17 mouse cellular contexts compared by ENCODE assay signal in genomic region chr5:44759178-44759577, GRCm38 (mm10). TPM values are rescaled to one million over a fixed set of nuclear protein-coding genes. Genes with fewer than 3 reads are reported as not detected.
A peak's percentile ranks its signal among the peaks of the same experiment; 100 is the strongest.
DNase-seq lines count a peak whose midpoint lies in the region; ATAC-seq and TF ChIP-seq lines count a peak whose summit lies in the region.
"Had no signal": no experiment of that assay in that cellular context is flagged by ENCODE, and none has a peak within 500 bp of the region (broad histone marks: within the 10 kb centered on the region; RNA-seq: fewer than 3 reads in every experiment).

No protein-coding gene starts in this region.

- no peak for DNase-seq in gastrocnemius, adult 2 months
- DNase-seq in gastrocnemius, postnatal 4 days (ENCODE audit: low spot score in 2 of 2) = no peak
- DNase-seq in kidney, adult 11 months = no peak
- peak; percentile 62 for DNase-seq in lung, postnatal 25 days (ENCODE audit: low spot score)
- DNase-seq in thymus, postnatal 0 days (ENCODE audit: low spot score) = no peak
- DNase-seq: cerebellum, adult 8-10 months; embryo, embryonic 11 days; forebrain, postnatal 0 days; thymus, adult 18-20 months had no signal

- intact Hi-C loops in gastrocnemius, adult 2 months (cut with DNase I) = no loop called here

- no peak for TF ChIP-seq CTCF in gastrocnemius, adult 2 months (IDR thresholded peaks at IDR 0.05)

- no peaks in the 10 kb centered on the region for H3K9me3 ChIP-seq in kidney, embryonic 16.5 days (ENCODE audit: low read length)
- H3K9me3 ChIP-seq in heart, embryonic 16.5 days (replicated peaks; ENCODE audit: control insufficient read depth, low read length) = no peaks in the 10 kb centered on the region
- H3K9me3 ChIP-seq: limb, embryonic 12.5 days; midbrain, embryonic 13.5 days had no signal

- H3K9ac ChIP-seq in kidney, embryonic 16.5 days (replicated peaks; ENCODE audit: low read length) = no peak overlapping the region
- H3K9ac ChIP-seq in heart, embryonic 16.5 days (ENCODE audit: low read length) = no peak overlapping the region
- H3K9ac ChIP-seq: forebrain, postnatal 0 days; limb, embryonic 12.5 days; midbrain, embryonic 13.5 days had no signal

- no peak overlapping the region for H3K4me2 ChIP-seq in kidney, embryonic 16.5 days (replicated peaks; ENCODE audit: low read depth, low read length)
- no peak overlapping the region for H3K4me2 ChIP-seq in heart, embryonic 16.5 days (ENCODE audit: low read depth, low read length)
- H3K4me2 ChIP-seq: limb, embryonic 12.5 days; midbrain, embryonic 13.5 days had no signal

- peak overlapping the region; percentile 70 for H3K27ac ChIP-seq in gastrocnemius, adult 2 months
- 0 out of 2 replicates have a peak overlapping the region, but pooled peaks have one; percentile 29 for H3K27ac ChIP-seq in kidney, embryonic 16.5 days (ENCODE audit: low read length)
- H3K27ac ChIP-seq in heart, embryonic 16.5 days (ENCODE audit: low read length) = peak overlapping the region; percentile 40; the same call in 1 of the 2 replicates
- H3K27ac ChIP-seq: limb, embryonic 12.5 days; macrophage; midbrain, embryonic 13.5 days had no signal

- no peaks in the 10 kb centered on the region for H3K4me1 ChIP-seq in kidney, embryonic 16.5 days (ENCODE audit: insufficient read depth, low read length)
- no peaks in the 10 kb centered on the region for H3K4me1 ChIP-seq in heart, embryonic 16.5 days (ENCODE audit: control insufficient read depth, insufficient read depth, low read length)
- H3K4me1 ChIP-seq: limb, embryonic 12.5 days had no signal

- no peaks in the 10 kb centered on the region for H3K27me3 ChIP-seq in kidney, embryonic 16.5 days (ENCODE audit: insufficient read depth, low read length)
- H3K27me3 ChIP-seq in heart, embryonic 16.5 days (ENCODE audit: control insufficient read depth, insufficient read depth, low read length) = no peaks in the 10 kb centered on the region
- H3K27me3 ChIP-seq: limb, embryonic 12.5 days; midbrain, embryonic 13.5 days; Patski had no signal

- 0 out of 2 replicates have a peak, but pooled peaks cover 2% of the 10 kb centered on the region for H3K36me3 ChIP-seq in kidney, embryonic 16.5 days (ENCODE audit: insufficient read depth, low read length)
- H3K36me3 ChIP-seq in heart, embryonic 16.5 days (ENCODE audit: control insufficient read depth, insufficient read depth) = no peaks in the 10 kb centered on the region
- H3K36me3 ChIP-seq: limb, embryonic 12.5 days; midbrain, embryonic 13.5 days had no signal

- H3K4me3 ChIP-seq in gastrocnemius, adult 2 months = no peak overlapping the region
- no peak overlapping the region for H3K4me3 ChIP-seq in kidney, embryonic 16.5 days (ENCODE audit: low read length)
- no peak overlapping the region for H3K4me3 ChIP-seq in heart, embryonic 16.5 days (ENCODE audit: low read length)
- H3K4me3 ChIP-seq: limb, embryonic 12.5 days; midbrain, embryonic 13.5 days had no signal

- WGBS in kidney, embryonic 16.5 days = 82% methylated on average over 4 of the region's 4 CpGs
- WGBS in heart, embryonic 16.5 days = 59% methylated on average over 4 of the region's 4 CpGs

- ATAC-seq in kidney, embryonic 16.5 days (ENCODE audit: low FRiP score, low TSS enrichment) = 0 out of 2 replicates have a peak, but pooled peaks have one; percentile 31
- ATAC-seq in heart, embryonic 16.5 days (replicated peaks; ENCODE audit: extremely low read depth, insufficient read depth, low FRiP score) = peak; percentile 75
- ATAC-seq in frontal cortex, adult (ENCODE audit: low TSS enrichment) = no peak
- ATAC-seq: forebrain, postnatal 0 days; hindbrain, embryonic 16.5 days; midbrain, embryonic 13.5 days; Patski had no signal

RNA-seq across cellular contexts. Expression of gene Ldb2, which starts 40.3 kb away (rescaled TPM):
- 1 to 10 TPM; 1.7 to 4.1 TPM for total RNA-seq in gastrocnemius, adult 2 months (2021)
- total RNA-seq in gastrocnemius, postnatal 4 days (2021) = 10 to 100 TPM; 29.8 to 31.9 TPM
- 115 and 121 TPM in 2 replicates for polyA plus RNA-seq in kidney, embryonic 16.5 days (2015; fragmentation: Nextera tagmentation; extraction: Ambion mirVana)
- polyA plus RNA-seq in heart, embryonic 16.5 days (2015; fragmentation: Nextera tagmentation; extraction: Ambion mirVana) = 16.0 and 21.5 TPM in 2 replicates
- polyA plus RNA-seq in thymus, postnatal 0 days (2015; fragmentation: Nextera tagmentation; extraction: Ambion mirVana) = 5.1 and 5.3 TPM in 2 replicates
- polyA plus RNA-seq: macrophage, Patski had no signal
